Mouse (Mus musculus) cerebellum, postnatal 4 days (tissue): ENCODE measurements around the gene Lrrc51.

ENCODE experiments used
- DNase-seq, 2 experiments: peaks; one replicate each; pipeline ENCODE4 v3.0.0; 2022; ENCODE audit warnings: low spot score in 2 of 2, mixed read lengths in 1 of 2

The Lrrc51 gene

GRCm38 (mm10) chr7:101882413-101883154 lies 51.1 kb downstream of the Lrrc51 start:
- no peak for DNase-seq

- DNase-seq: no peak
These were observed 52.8 kb downstream of the Lrrc51 start for GRCm38 (mm10) chr7:101880855-101881254.

DNA sequence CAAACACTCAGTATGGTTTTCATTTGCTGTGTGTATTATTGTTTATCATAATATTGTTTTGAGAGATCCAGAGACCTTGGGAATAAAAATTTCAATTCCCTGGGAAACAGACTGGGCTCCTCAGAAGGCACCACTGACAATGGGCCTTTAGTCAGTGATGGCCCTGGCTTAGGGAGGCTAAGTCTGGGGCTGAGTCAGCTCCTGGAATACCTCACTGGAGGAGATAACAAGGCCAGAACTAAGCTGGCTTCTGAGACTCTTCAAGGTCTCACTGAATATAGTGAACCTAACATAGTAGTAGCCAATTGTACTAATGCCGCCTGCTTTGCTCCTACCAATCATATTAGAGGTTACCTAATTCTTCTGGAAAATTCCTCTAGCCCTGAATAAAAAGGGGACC lies 57.7 kb downstream of the Lrrc51 start:
- DNase-seq: no peak

GRCm38 (mm10) chr7:101871296-101871695 lies 62.4 kb downstream of the Lrrc51 start:
- no peak for DNase-seq

GRCm38 (mm10) chr7:101870629-101871028 lies 63.1 kb downstream of the Lrrc51 start, which contains the start of gene Folr1:
Gene Folr1 (minus strand): TSS chr7:101870788.
- no peak for DNase-seq

DNA sequence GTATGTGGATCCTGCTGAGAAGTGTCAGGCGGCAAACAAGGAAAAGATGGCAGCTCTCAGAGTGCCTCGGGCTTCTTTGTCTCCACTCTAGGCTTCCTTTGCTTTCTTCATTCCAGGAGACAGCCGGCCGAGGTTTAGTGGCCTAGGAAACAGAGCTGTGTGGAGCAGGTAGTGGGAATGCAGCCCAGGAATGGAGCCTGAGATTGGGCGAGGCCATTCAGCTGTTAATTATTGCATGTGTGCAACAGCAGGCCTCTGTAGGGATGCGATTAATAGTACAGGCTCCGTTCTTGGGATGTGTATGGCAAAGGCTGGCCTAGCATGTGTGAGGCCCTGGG lies 64.6 kb downstream of the Lrrc51 start:
- no peak for DNase-seq

DNA sequence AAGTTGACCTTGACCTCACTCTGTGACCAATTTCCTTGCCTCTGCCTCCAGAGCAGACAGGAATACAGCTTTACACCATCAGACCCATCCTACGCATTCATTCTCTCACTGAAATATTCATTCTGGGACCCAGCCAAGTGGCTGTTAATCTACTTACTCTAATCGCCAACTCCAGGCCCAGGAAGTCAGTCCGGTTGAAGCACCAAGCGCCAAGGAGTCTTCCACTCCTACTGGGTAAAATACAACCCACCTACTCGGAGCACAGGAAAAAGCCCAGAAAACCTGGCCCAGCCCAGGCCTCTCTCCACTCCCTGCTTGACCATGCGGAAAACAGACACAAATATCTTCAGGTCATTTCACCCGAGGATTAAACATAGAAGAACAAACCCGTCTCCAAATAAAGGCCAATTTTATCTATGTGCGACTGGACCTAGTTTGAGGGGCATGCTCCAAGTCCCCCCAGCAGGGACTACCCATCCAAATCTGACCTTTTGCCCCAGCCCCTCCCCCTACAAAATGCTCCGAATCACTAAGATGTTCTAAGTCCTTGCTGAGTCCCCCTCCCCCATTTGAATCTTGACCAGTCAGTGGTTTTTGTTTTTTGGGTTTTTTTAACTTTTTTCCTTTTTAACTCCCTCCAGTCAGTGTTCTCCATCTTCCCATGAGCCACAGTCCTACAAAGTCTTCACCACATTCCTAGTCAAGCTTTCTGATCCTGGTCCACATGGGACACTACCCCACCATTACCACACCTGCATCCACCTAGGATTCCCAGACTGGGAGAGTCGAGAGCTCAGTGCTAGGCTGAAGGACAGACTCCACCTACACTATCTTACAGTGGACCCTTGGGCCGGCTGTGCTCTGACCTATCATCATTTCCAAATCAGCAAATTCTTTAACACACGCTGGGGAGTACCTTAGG lies 65.2 kb downstream of the Lrrc51 start:
- no peak for DNase-seq

GRCm38 (mm10) chr7:101867482-101867881 lies 66.2 kb downstream of the Lrrc51 start:
- DNase-seq: no peak

GRCm38 (mm10) chr7:101866491-101867265 lies 67.0 kb downstream of the Lrrc51 start:
- DNase-seq: no peak

DNA sequence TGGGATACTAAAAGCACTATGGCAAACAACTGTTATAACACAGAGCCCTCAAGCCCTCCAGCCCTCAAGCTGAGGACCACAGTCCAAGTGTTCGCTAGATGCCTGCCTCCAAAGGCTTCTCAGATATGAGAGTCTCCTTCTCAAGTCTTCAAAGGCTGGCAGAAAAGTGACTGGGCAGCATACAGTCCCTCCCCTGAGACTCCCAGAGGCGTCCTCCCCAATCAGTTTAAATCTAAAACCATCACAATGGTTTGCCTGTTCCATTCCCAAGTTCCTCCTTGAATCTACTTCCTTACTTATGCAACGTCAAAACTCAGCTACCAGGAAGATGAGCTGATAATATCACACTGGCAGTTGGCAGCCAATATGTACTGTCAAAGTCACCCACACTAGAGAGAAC lies 70.3 kb downstream of the Lrrc51 start, which contains the start of gene Anapc15:
TSS of gene Anapc15 (plus strand) at position 301 of the 400 bp plus-strand sequence.
- no peak for DNase-seq
